Mouse (Mus musculus) erythroblast, adult 5-6 weeks (primary cell): ENCODE data around the gene Slc12a7. TPM values are rescaled to one million over a fixed set of nuclear protein-coding genes. Genes with fewer than 3 reads are reported as not detected.

Experiments
- total RNA-seq, 2 experiments: library from RNA; stranded (forward) in 1 of 2; stranded (reverse) in 1 of 2; fragments of 150-400 nt in 1 of 2; fragments of 200-764, 138-1000 nt in 1 of 2; gene quantifications; 2 replicates each; pipeline versions ENCODE4 v1.2.3 to v1.2.4; 2015 to 2017; ENCODE audit warnings: low replicate concordance in 2 of 2

The Slc12a7 gene
- total RNA-seq, 2 experiments from 2014 or later = 0.43 to 0.58 TPM

Other genes with a start within 250 kb of the Slc12a7 start
- gene Slc6a3, start 196.3 kb upstream of the Slc12a7 start, total RNA-seq (2015; ENCODE audit: low replicate concordance) = not detected in 2 replicates
- 0.17 and 0.28 TPM in 2 replicates for gene Slc6a3, start 196.3 kb upstream of the Slc12a7 start, total RNA-seq (2017; ENCODE audit: low replicate concordance)
- 70.8 and 134 TPM in 2 replicates for gene Clptm1l, start 129.1 kb upstream of the Slc12a7 start, total RNA-seq (2015; ENCODE audit: low replicate concordance)
- gene Clptm1l, start 129.1 kb upstream of the Slc12a7 start, total RNA-seq (2017; ENCODE audit: low replicate concordance) = 17.3 and 20.3 TPM in 2 replicates
- not detected in 2 replicates for gene Tert, start 106.2 kb upstream of the Slc12a7 start, total RNA-seq (2015; ENCODE audit: low replicate concordance)
- gene Tert, start 106.2 kb upstream of the Slc12a7 start, total RNA-seq (2017; ENCODE audit: low replicate concordance) = not detected in 2 replicates
- not detected in 2 replicates for gene Slc6a18, start 55.1 kb upstream of the Slc12a7 start, total RNA-seq (2015; ENCODE audit: low replicate concordance)
- gene Slc6a18, start 55.1 kb upstream of the Slc12a7 start, total RNA-seq (2017; ENCODE audit: low replicate concordance) = not detected in 2 replicates
- gene Slc6a19, start 28.2 kb upstream of the Slc12a7 start, total RNA-seq (2015; ENCODE audit: low replicate concordance) = not detected in 2 replicates
- gene Slc6a19, start 28.2 kb upstream of the Slc12a7 start, total RNA-seq (2017; ENCODE audit: low replicate concordance) = not detected in 2 replicates
- not detected in 2 replicates for gene Nkd2, start 114.5 kb downstream of the Slc12a7 start, total RNA-seq (2015; ENCODE audit: low replicate concordance)
- not detected in 2 replicates for gene Nkd2, start 114.5 kb downstream of the Slc12a7 start, total RNA-seq (2017; ENCODE audit: low replicate concordance)
- gene Trip13, start 204.7 kb downstream of the Slc12a7 start, total RNA-seq (2015; ENCODE audit: low replicate concordance) = 6.1 and 6.5 TPM in 2 replicates
- gene Trip13, start 204.7 kb downstream of the Slc12a7 start, total RNA-seq (2017; ENCODE audit: low replicate concordance) = 11.7 and 14.9 TPM in 2 replicates
- 12.3 and 17.1 TPM in 2 replicates for gene Brd9, start 204.7 kb downstream of the Slc12a7 start, total RNA-seq (2015; ENCODE audit: low replicate concordance)
- 32.5 and 37.6 TPM in 2 replicates for gene Brd9, start 204.7 kb downstream of the Slc12a7 start, total RNA-seq (2017; ENCODE audit: low replicate concordance)
- not detected in 2 replicates for gene Zdhhc11, start 230.8 kb downstream of the Slc12a7 start, total RNA-seq (2015; ENCODE audit: low replicate concordance)
- gene Zdhhc11, start 230.8 kb downstream of the Slc12a7 start, total RNA-seq (2017; ENCODE audit: low replicate concordance) = not detected in 2 replicates